Mouse (Mus musculus) urinary bladder, adult 2 months (tissue): Measurements from ENCODE around the gene Rgs17. TPM values are rescaled to one million over a fixed set of nuclear protein-coding genes. Genes with fewer than 3 reads are reported as not detected.
A peak's percentile ranks its signal among the peaks of the same experiment; 100 is the strongest.
"Not testable (repeated sequence)": the region's sequence is repeated elsewhere in the genome, so short reads cannot be mapped to it uniquely, and the experiment has no call there.

Source experiments
- DNase-seq: peaks from one replicate; pipeline ENCODE4 v3.0.0; 2022; ENCODE audit warnings: low spot score
- polyA plus RNA-seq: library from polyadenylated mRNA; depleted of rRNA; stranded (reverse); fragments of >200 nt; gene quantifications from 2 replicates; pipeline ENCODE4 v1.2.3, GENCODE M21; 2012; rRNA removed

The Rgs17 gene
- polyA plus RNA-seq = 1.1 TPM in 2 replicates

DNA sequence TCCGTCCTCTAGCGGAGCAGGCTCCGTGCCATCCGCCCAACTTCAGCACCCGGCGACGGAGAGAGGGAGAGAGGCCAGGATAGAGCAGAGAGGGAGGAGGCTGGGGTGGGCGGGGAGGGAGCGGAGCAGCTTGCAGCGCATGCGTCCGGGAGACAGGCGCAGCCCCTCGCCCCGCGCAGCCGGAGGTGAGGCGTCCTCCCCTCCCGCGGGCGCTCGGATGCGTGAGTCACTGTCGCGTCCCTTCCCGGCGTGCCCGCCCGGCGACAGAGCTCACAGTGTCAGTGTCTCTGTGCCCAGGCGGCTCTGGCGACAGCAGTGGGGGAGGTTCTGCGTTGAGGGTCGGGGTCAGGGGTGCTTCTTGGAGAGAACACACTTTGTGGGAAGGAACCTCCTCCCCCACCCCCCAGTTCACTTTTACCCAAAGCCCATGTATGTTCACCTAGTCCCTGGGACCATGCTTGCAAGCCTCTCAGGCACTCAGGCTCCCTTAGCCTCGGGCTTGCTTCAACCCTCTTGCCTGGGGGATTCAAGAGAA lies at the start of gene Rgs17:
Rgs17 (minus strand) TSS at position 107 of the 535 bp plus-strand sequence.
- peak; percentile 21 for DNase-seq

DNA sequence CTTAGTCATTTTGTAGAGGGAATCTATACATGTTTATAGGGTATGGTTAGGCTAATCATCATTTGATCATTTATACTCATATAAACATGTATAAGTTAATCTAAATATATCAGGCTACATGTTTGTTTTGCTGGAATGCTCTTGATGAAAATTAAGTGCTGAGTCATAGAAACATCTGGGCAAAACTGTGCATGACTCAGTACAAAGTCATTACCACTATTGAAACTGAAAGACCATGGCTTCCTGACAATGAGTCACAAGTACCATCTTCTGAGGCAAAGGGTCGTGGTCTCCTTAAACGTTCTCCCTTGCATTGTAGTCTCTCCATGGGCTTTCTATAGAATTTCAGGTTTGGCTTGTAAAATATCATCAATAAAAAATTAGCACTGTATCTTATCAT lies 45.5 kb upstream of the Rgs17 start:
- no peak for DNase-seq

DNA sequence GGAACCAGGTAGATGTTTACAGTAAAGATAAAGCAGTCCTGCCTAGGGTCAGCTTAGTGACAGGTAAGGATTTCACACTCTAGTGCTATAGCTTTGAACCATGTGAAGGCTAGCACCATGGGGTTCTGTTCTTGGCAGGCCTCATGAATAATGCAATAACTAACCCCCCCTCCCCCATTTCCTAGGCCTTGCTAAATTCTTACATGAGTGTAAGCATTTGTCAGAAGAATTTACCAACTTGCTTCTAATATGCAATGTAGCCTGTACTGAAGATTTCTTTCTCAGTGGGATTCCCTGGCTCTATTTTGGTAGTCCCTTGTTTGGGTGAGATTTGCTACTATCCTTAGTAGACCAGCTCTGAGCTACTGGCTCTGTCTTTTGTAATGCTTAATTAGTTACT lies 31.6 kb upstream of the Rgs17 start:
- DNase-seq = not testable (repeated sequence)

DNA sequence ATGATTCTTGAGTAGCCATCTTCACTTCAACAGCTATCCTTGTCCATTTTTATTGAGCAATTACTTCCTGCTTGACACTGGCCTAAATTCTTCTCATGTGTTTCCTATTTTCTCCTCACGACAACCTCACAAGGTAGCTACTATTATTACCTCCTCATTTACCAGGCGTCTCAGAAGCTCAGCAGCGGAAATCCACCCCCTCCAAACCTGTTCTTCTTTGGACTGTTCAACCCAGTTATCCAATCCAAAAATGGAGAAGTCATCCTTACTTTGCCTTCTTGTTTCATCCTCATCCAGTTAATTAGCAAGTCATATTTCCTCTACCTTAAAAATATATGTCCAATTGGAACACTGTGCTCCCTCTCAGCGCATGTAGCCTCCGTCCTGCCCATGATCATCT lies 2.1 kb upstream of the Rgs17 start:
- DNase-seq = no peak

- DNase-seq = no peak
Observed at GRCm38 (mm10) chr10:5923096-5923495, 896 bp upstream of the Rgs17 start.

DNA sequence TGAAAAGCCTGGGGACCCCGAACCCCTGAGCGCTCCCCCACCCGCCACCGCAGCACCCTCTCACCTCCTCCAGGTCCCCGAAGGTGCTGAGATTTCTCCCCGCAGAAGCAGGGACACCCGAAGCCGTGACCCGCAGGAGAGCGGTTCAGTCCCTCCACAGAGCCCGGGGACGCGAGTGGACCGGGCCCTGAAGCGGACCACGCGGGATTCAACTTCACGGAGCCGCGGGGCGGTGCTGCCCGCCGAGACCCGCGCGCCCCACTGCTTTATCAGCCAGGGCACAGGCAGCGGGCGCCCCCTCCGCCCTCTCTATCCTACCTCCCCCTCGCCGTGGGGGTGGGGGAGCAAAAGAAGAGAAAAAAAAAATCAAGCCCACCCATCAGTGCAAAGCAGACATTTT lies 429 bp downstream of the Rgs17 start:
- no peak for DNase-seq

GRCm38 (mm10) chr10:5921031-5921551 lies 1.1 kb downstream of the Rgs17 start:
- no peak for DNase-seq

DNA sequence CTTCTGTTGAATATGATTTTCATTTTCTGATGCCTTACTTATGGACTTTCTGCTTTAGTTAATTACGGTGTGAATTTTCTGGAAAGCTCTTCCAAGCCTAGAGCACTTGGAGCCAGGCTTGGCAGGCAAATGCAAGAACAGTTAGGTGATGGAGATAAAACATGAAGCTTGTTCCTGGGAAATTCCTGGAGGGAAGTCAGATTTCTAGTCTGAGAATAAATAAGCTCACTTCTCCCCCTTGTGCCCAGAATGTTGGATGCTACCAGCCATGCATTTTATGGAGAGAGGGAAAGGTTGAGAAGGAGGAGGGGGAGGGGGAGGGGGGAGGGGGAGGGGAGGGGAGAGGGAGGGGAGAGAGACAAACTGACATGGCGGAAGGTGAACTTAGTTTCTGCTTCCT lies 17.8 kb downstream of the Rgs17 start:
- DNase-seq = no peak

DNA sequence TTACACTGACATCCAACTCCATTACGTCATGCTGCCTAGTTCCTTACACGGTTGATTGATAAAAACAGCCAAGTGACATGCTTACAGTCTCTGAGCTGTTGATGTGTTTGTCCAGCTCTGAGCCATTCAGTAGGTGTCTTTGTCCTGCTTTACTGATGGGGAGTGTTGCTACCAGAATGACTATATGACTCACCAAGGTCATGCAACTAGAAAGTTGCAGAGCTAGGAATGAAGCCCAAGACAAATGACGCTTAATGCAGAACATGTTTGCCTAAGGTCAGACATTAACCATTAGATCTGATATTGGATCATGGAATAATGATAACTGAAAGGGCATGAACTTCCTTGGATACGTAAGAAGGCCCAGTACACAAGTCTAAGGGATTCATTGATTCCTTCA lies 20.4 kb downstream of the Rgs17 start:
- DNase-seq = no peak

DNA sequence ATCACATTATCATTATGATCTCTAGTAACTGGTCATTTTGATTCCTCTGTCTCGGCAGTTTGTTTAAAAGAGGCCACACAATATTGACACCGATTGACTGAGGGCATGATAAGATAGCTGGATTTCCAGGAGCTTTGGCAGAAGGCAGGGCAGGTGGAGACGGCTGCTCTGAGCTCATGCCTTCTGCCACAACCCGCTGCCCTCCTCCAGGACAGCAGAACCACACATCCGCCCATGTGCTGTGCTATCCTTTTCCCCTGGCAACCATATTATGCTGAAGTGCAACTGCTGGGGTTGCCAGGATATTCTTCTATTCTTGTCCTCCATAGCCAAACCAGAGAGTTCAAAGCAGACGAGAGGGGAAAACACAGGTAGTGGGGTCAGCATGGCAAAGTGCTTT lies 21.5 kb downstream of the Rgs17 start:
- DNase-seq = no peak

DNA sequence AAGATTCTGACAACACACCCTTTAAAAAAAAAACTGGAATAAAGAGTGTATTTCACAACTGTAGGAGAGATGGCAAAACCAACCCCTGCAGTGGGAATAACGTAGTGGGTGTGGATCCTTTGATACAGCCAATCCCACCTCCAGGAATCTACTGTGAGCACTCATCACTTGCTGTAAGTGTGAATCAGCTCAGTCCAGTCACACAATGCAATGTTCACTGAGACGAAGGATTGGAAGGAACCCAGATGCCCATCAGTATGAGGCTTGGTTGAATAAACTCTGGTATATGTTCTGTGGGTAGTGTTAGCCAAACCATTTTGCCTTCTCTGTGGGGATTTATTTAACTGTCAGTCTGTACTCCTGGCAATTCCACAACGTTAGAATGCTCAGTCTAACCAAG lies 45.1 kb downstream of the Rgs17 start:
- no peak for DNase-seq

GRCm38 (mm10) chr10:5871081-5871480 lies 51.1 kb downstream of the Rgs17 start:
- no peak for DNase-seq

DNA sequence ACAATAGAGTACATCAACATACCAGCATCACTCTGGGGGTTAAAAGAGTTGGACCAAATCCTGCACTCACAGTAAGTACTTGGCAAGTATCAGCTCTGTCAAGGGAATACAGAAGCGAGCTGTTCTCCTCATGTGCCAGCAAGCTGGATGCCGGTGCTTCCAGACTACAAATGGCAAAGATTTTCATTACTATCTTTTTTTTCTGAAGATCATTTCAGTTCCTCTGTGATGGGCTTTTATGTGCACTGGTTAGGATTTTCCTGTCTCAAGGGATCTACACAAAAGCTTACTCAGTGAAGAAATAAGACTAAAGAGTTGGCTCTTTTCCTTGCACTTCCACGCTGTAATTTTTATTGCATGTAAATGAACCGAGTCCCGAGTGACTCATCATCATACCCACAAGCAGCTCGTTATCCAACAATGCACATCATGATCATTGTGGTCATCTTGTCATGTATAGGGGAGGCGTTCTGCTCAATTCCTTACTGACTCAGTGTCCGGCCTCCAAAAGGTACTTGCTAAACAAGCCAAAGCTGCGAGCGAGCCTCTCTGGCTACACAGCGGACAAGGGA lies 54.1 kb downstream of the Rgs17 start:
- DNase-seq = no peak

- DNase-seq = no peak
Observed at GRCm38 (mm10) chr10:5865996-5866395, 56.2 kb downstream of the Rgs17 start.

DNA sequence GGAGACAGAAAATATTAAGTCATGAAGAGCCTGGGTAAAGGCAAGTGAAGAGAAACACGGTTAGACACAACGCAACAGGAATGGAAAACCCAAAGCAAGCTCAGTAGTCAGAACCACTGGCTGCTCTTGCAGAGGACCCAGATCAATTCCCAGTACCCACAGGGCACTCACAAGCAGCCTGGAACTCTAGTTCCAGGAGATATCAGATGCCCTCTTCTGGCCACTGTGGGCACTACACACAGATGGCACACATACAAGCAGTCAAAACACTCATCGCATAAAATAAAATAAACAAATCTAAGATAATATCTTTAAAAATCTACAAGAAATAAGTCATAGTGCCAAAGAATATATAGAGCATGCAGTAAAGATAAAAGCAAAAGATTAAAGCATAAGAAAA lies 59.5 kb downstream of the Rgs17 start:
- DNase-seq = no peak

DNA sequence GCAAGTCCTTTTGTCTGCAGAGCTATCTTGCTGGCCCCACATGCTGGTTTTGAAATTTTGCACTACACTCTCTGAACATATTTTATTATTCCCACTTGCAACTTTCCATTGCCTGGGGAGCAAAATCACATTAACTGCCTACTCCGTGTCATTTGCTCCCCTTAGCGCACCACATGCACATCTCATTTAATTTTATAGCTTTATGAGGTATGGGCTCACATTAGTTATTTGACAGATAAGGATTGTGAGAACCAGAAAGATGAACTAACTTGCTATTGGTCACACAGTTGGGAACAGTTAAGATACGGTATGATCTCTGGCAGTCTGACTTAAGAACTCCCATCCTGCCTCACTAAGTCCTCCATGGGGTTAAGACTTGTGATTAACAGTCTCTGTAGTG lies 61.4 kb downstream of the Rgs17 start:
- DNase-seq = no peak

DNA sequence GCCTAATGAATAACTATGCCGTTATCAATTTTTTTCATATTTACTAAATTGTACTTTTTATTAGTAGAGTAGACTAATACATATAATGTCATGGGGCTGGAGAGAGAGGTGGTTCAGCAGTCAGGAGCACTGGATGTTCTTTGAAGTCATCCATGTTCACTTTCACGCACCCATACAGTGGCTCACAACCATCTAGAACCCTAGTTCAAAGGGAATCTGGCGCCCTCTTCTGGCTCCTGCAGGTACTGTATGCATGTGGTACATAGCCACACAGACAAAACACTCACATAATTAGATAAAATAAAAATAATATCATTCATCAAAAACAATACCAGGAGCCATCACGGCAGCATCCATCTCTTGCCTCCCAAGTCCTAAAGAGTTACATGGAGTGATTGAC lies 62.5 kb downstream of the Rgs17 start:
- DNase-seq = no peak

- DNase-seq = no peak
Observed at GRCm38 (mm10) chr10:5857996-5858549, 64.1 kb downstream of the Rgs17 start.

DNA sequence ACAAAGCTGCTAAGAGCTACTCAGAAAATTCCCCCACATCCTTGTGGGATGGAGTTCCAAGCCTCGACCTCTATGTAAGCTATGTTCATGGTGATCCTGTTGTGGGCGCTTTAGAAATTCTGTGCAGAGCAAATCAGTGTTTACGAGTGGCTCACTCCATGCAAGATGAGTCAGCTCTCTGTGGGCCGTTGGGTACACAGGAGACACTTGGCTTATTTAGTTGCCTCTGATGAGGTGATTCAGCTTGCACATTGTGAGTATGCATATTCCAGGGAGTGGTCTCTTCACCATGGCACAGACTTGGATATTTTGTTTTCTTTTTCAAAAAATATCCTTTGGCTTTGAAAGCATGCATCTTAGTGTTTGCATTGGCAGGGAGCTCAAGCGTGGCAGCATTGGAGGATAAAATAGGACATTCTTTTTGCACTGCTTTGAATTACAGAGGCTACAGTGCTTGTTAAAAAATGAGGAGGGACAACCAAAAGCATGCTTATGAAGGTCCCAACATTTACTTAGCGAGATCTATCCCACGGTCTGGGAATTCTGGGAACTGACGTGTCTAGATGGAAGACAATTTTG lies 68.8 kb downstream of the Rgs17 start:
- DNase-seq = no peak

GRCm38 (mm10) chr10:5846939-5847338 lies 75.3 kb downstream of the Rgs17 start:
- DNase-seq = no peak

GRCm38 (mm10) chr10:5841369-5841768 lies 80.8 kb downstream of the Rgs17 start:
- DNase-seq = no peak

DNA sequence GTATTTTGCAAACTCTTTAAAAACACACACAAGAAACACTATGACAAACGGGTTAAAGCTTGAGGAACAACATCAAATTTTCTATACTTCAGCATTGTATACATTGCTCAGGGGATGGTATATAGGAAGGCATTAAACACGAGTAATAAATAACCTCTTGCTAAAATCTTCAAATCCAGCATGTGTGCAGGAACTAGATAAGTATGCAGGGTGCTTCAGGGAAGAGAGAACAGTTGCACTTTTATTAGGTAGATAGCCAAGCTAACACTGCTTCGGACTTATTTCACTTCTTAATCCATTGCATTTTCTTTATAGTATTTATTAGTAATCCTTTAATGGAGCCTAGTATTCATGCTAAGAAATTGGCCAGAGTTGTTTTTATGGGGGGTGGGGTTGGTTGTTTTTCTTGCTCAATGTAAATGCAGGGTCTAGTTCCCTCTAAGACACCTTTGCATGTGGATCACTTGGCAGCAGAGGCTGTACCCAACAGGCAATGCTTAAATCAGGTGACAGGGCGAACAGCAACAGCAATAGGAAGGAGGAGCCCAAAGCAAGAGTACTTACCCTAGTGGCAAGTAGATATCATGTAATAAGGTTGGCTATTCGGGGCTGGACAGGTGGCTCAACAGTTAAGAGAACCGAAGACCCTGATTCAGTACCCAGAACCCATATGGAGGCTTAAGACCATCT lies 95.7 kb downstream of the Rgs17 start:
- no peak for DNase-seq

GRCm38 (mm10) chr10:5824779-5825178 lies 97.4 kb downstream of the Rgs17 start:
- no peak for DNase-seq
